Mouse (Mus musculus) CD4-positive, CD25-positive, alpha-beta regulatory T cell, adult 9 weeks (primary cell): ENCODE results near the gene Tecr. TPM values are rescaled to one million over a fixed set of nuclear protein-coding genes. Genes with fewer than 3 reads are reported as not detected.

Experiments used
- polyA plus RNA-seq: library from polyadenylated mRNA; unstranded; fragments of 100-300 nt; shearing (Covaris generic); gene quantifications from one replicate; pipeline ENCODE4 v1.2.1, GENCODE M21; 2017

The Tecr gene
- 564 TPM for polyA plus RNA-seq

GRCm38 (mm10) chr8:83607661-83608397, at the start of gene Tecr, which contains the start of gene Dnajb1:
Gene Tecr (minus strand): TSS chr8:83607971.
Gene Dnajb1 (plus strand): TSS chr8:83608193.

GRCm38 (mm10) chr8:83652030-83652743, 44.4 kb upstream of the Tecr start, which contains the start of gene Gipc1:
Gene Gipc1 (plus strand): TSS chr8:83652677.

GRCm38 (mm10) chr8:83566469-83567395, 41.0 kb downstream of the Tecr start, which contains the start of gene Ndufb7:
Gene Ndufb7 (plus strand): TSS chr8:83566671.

GRCm38 (mm10) chr8:83535736-83536135, 72.0 kb downstream of the Tecr start, which contains the start of gene Olfr370:
Gene Olfr370 (plus strand): TSS chr8:83535780.

Other genes starting within 250 kb of the Tecr start
- 0.20 TPM for gene Clgn, start 218.1 kb downstream of the Tecr start, polyA plus RNA-seq
- 32.6 TPM for gene Scoc, start 149.6 kb downstream of the Tecr start, polyA plus RNA-seq
- not detected for gene Olfr370, start 72.2 kb downstream of the Tecr start, polyA plus RNA-seq
- gene Ndufb7, start 41.3 kb downstream of the Tecr start, polyA plus RNA-seq = 323 TPM
- 90.1 TPM for gene Dnajb1, start 222 bp upstream of the Tecr start, polyA plus RNA-seq
- 72.7 TPM for gene Gipc1, start 44.7 kb upstream of the Tecr start, polyA plus RNA-seq
- gene Ptger1, start 58.7 kb upstream of the Tecr start, polyA plus RNA-seq = 0.73 TPM
- 15.5 TPM for gene Pkn1, start 91.2 kb upstream of the Tecr start, polyA plus RNA-seq
- 223 TPM for gene Ddx39, start 107.2 kb upstream of the Tecr start, polyA plus RNA-seq
- gene Adgre5, start 133.4 kb upstream of the Tecr start, polyA plus RNA-seq = 601 TPM